Mouse (Mus musculus): ENCODE measurements around the gene Hspb2. TPM values are rescaled to one million over a fixed set of nuclear protein-coding genes. Genes with fewer than 3 reads are reported as not detected.

Gene Hspb2
- polyA plus RNA-seq, 1 experiment from 2014 or later: 19.2 TPM

DNA sequence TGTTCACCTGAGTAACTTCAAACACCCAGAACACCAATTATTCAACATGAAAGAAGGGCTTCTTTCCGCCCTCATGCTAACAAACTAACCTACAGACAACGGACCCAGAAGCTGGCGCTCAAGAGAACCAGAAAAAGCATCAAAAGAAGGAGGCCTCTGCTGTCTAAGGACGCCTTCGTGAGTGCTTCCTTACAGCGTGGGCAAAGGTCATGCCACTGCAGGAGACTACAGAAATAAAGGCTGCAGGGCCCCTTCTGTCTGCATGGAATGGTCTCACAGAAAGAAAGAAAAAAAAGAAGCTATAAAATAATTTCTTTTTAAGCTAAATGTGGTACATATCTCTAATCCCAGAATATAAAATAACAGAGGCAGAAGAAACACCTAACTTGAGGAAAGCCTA, 47.2 kb downstream of the Hspb2 start:
- 71% methylated on average over 6 of the region's 6 CpGs for WGBS
- no peak overlapping the region for H3K4me3 ChIP-seq (replicated peaks)
- no peak for ATAC-seq (ENCODE audit: insufficient number of reproducible peaks, insufficient read depth, low FRiP score, low TSS enrichment, low read depth)
- H3K4me2 ChIP-seq: no peak overlapping the region
- peaks cover 9% of the 10 kb centered on the region for H3K4me1 ChIP-seq (replicated peaks)
- no peak overlapping the region for H3K9ac ChIP-seq (replicated peaks)
- peaks cover 67% of the 10 kb centered on the region for H3K36me3 ChIP-seq
- H3K27me3 ChIP-seq: peaks cover 2% of the 10 kb centered on the region; the same call in 1 of the 2 replicates
- no peak overlapping the region for H3K27ac ChIP-seq
- no peaks in the 10 kb centered on the region for H3K9me3 ChIP-seq

Other genes with a start within 250 kb of the Hspb2 start
- 79.0 and 79.6 TPM in 2 replicates for gene Pts, start 223.6 kb downstream of the Hspb2 start, polyA plus RNA-seq (2016; fragmentation: Nextera tagmentation; extraction: Ambion mirVana)
- gene Il18, start 197.5 kb downstream of the Hspb2 start, polyA plus RNA-seq (2016; fragmentation: Nextera tagmentation; extraction: Ambion mirVana): 0.59 and 2.2 TPM in 2 replicates
- gene Bco2, start 197.2 kb downstream of the Hspb2 start, polyA plus RNA-seq (2016; fragmentation: Nextera tagmentation; extraction: Ambion mirVana): 0.26 and 0.63 TPM in 2 replicates
- not detected in 2 replicates for gene Tex12, start 191.0 kb downstream of the Hspb2 start, polyA plus RNA-seq (2016; fragmentation: Nextera tagmentation; extraction: Ambion mirVana)
- 259 and 268 TPM in 2 replicates for gene Sdhd, start 148.5 kb downstream of the Hspb2 start, polyA plus RNA-seq (2016; fragmentation: Nextera tagmentation; extraction: Ambion mirVana)
- gene Timm8b, start 148.4 kb downstream of the Hspb2 start, polyA plus RNA-seq (2016; fragmentation: Nextera tagmentation; extraction: Ambion mirVana): 323 and 341 TPM in 2 replicates
- gene Pih1d2, start 135.0 kb downstream of the Hspb2 start, polyA plus RNA-seq (2016; fragmentation: Nextera tagmentation; extraction: Ambion mirVana): 4.0 and 4.6 TPM in 2 replicates
- gene Nkapd1, start 134.9 kb downstream of the Hspb2 start, polyA plus RNA-seq (2016; fragmentation: Nextera tagmentation; extraction: Ambion mirVana): 28.6 and 32.0 TPM in 2 replicates
- gene Dlat, start 92.6 kb downstream of the Hspb2 start, polyA plus RNA-seq (2016; fragmentation: Nextera tagmentation; extraction: Ambion mirVana): 49.5 and 49.8 TPM in 2 replicates
- gene Dixdc1, start 12.8 kb downstream of the Hspb2 start, polyA plus RNA-seq (2016; fragmentation: Nextera tagmentation; extraction: Ambion mirVana): 29.5 and 30.4 TPM in 2 replicates
- gene 2310030G06Rik, start 5.8 kb downstream of the Hspb2 start, polyA plus RNA-seq (2016; fragmentation: Nextera tagmentation; extraction: Ambion mirVana): 2.2 and 3.5 TPM in 2 replicates
- gene Cryab, start 1.0 kb downstream of the Hspb2 start, polyA plus RNA-seq (2016; fragmentation: Nextera tagmentation; extraction: Ambion mirVana): 28.0 and 31.2 TPM in 2 replicates
- gene Fdxacb1, start 15.9 kb upstream of the Hspb2 start, polyA plus RNA-seq (2016; fragmentation: Nextera tagmentation; extraction: Ambion mirVana): 10.9 and 11.3 TPM in 2 replicates
- gene Alg9, start 22.7 kb upstream of the Hspb2 start, polyA plus RNA-seq (2016; fragmentation: Nextera tagmentation; extraction: Ambion mirVana): 39.0 and 41.9 TPM in 2 replicates
- gene 1110032A03Rik, start 23.2 kb upstream of the Hspb2 start, polyA plus RNA-seq (2016; fragmentation: Nextera tagmentation; extraction: Ambion mirVana): 24.8 and 33.2 TPM in 2 replicates
- 102 and 106 TPM in 2 replicates for gene Ppp2r1b, start 92.9 kb upstream of the Hspb2 start, polyA plus RNA-seq (2016; fragmentation: Nextera tagmentation; extraction: Ambion mirVana)